Mouse (Mus musculus): ENCODE measurements around the gene Dgkb. TPM values are rescaled to one million over a fixed set of nuclear protein-coding genes. Genes with fewer than 3 reads are reported as not detected.

Dgkb gene
- polyA plus RNA-seq, 1 experiment from 2014 or later: 0.05 TPM

DNA sequence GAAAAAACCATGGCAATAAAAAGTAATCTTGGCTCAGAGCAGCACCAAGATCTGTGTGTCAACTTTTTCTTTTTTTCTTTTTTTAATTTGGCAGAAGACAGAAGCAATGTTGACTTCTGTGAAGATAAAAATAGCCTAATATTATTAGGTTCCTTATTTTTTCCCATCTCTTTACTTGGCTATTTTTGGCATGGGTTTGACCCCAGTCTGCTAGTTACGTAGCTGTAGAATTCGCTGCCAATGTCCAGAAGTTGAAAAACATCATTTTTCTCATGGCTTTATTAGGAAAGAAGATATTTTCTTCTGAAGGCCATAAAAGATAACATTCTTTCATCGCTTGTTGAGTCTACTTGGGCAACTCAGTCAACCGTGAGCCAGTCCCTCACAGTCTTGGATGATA lies 200.1 kb downstream of the Dgkb start:
- H3K4me3 ChIP-seq (replicated peaks): no peak overlapping the region
- 63% methylated on average over 4 of the region's 4 CpGs for whole genome bisulfite sequencing (ENCODE audit: insufficient replicate concordance)
- no peak overlapping the region for H3K9ac ChIP-seq
- no peak overlapping the region for H3K27ac ChIP-seq
- ATAC-seq (ENCODE audit: low read depth): no peak
- no peaks in the 10 kb centered on the region for H3K9me3 ChIP-seq (replicated peaks)
- no peaks in the 10 kb centered on the region for H3K36me3 ChIP-seq
- H3K27me3 ChIP-seq: no peaks in the 10 kb centered on the region
- no peaks in the 10 kb centered on the region for H3K4me1 ChIP-seq (replicated peaks)
- no peak overlapping the region for H3K4me2 ChIP-seq
- no peak for DNase-seq

DNA sequence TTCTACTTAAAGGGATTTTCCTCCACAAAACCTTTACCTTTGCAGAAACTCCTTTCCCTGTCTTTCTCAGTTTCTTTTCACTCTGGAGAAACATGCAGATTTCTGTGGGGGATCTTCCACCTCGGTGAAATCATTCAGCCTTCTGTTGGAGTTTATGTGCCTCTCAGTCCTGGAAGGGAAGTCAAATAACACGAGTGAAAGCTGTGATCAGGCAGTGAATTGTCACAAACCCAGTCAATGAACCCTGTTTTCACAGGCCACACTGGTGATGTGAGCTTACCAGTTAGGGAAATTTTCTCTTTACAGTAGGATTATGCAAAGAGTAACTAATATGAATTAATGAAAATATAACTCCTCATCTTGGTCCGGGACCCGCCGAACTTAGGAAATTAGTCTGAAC lies 229.7 kb downstream of the Dgkb start:
- H3K36me3 ChIP-seq: no peaks in the 10 kb centered on the region
- no peak overlapping the region for H3K27ac ChIP-seq
- ATAC-seq (ENCODE audit: low read depth) (no peak), DNase-seq (no peak)
- no peaks in the 10 kb centered on the region for H3K9me3 ChIP-seq (replicated peaks)
- H3K9ac ChIP-seq: no peak overlapping the region
- 69% methylated on average over 5 of the region's 5 CpGs for WGBS (ENCODE audit: insufficient replicate concordance)
- no peak overlapping the region for H3K4me2 ChIP-seq
- H3K4me3 ChIP-seq (replicated peaks): no peak overlapping the region
- no peaks in the 10 kb centered on the region for H3K27me3 ChIP-seq
- no peaks in the 10 kb centered on the region for H3K4me1 ChIP-seq (replicated peaks)

DNA sequence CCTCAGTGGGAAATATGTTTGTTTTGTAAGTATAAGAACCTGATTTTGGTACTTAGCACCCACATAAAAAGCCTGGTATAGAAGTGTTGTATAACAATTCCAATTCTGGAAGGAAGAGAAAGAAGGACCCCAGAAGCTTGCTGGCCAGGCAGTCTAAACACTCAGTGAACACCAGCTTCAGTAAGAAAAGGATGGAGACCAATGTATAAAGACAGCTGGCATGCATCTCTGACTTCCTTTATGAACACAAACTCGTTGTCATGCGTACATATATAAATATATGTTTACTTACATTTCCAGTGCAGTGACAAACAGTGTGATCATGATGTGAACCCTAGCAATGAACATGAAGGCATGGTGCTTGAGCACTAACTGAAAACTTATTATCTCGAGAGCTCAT lies 270.7 kb downstream of the Dgkb start:
- no peaks in the 10 kb centered on the region for H3K36me3 ChIP-seq
- no peak overlapping the region for H3K4me2 ChIP-seq
- H3K4me1 ChIP-seq (replicated peaks): no peaks in the 10 kb centered on the region
- no peak for DNase-seq
- no peaks in the 10 kb centered on the region for H3K27me3 ChIP-seq
- no peak overlapping the region for H3K27ac ChIP-seq
- no peaks in the 10 kb centered on the region for H3K9me3 ChIP-seq (replicated peaks)
- 67% methylated on average over 3 of the region's 3 CpGs for WGBS (ENCODE audit: insufficient replicate concordance)
- no peak for ATAC-seq (ENCODE audit: low read depth)
- no peak overlapping the region for H3K9ac ChIP-seq
- no peak overlapping the region for H3K4me3 ChIP-seq (replicated peaks)

DNA sequence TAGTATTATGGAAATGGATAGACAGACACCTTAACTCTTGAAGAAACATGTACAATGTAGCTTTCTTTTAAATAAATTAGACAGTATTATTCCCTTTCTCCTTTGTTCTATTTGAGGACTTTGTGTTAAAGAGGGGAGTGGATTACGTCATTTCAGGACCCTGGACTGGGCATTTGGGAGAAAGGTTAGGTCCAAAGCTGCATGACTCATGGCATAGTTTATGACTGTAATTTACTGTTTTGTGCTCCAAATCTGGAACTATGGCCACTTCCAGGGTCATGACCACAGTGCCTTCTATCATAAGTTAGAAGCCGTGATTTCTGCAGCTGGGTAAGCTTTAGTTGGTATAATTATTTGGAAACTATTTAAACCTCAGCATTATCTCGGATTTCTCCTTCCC lies 294.4 kb downstream of the Dgkb start:
- Histone ChIP-seq H3K27me3 (no peaks in the 10 kb centered on the region), H3K4me3 (replicated peaks) (no peak overlapping the region), H3K4me2 (no peak overlapping the region), H3K9ac (no peak overlapping the region), H3K9me3 (replicated peaks) (no peaks in the 10 kb centered on the region), H3K27ac (no peak overlapping the region), H3K36me3 (no peaks in the 10 kb centered on the region), H3K4me1 (replicated peaks) (no peaks in the 10 kb centered on the region)
- WGBS (ENCODE audit: insufficient replicate concordance): 58% methylated on average over 3 of the region's 3 CpGs
- DNase-seq (no peak), ATAC-seq (ENCODE audit: low read depth) (no peak)

DNA sequence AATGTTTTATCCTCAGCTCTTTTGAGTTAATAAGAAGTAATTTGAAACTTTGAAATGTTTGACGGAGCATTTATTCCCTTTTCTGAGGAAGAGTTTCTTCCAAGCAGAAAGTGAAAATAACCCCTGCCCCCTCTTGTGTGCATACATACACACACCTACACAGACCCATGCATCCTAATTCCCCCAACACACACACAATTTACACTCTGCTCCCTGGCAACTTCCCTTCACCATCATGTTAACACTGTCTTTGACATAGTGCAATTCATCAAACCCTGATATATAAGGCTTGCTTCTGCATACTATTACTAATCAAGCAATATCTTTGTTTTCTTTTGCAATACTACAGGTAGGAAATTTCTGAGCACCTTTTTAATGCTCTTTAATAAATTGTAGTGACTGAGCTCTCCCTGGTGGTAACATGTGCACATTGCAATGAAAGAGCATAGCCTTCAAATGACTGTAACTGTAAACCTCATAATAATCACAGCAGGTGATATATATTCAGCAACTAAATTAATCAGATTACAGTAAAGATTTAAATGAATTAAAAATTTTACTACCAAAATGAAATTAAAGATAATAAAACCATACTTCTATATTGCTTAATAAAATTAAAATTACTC lies 297.6 kb downstream of the Dgkb start:
- no peak for ATAC-seq (ENCODE audit: low read depth)
- DNase-seq: no peak

DNA sequence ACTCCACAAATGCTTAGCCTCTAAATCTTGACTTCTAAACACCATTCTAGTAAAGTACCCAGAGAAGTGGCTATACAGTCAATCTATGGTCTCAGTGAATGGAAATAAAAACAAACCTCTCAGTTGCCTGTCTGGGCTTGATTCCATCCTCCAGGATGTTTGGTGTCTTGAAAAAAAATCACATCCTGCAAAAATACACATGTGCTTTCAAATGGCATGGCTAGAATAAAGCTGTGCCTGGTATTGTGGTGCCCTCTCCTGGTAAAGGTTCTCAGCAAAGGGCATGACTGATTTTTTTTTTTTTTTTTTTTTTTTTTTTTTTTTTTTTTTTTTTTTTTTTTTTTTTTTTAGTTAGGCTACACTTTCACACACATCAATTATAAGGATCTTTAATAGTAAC lies 306.0 kb downstream of the Dgkb start:
- no peak for DNase-seq
- Histone ChIP-seq H3K9me3 (replicated peaks) (no peaks in the 10 kb centered on the region), H3K27me3 (no peaks in the 10 kb centered on the region), H3K4me1 (replicated peaks) (no peaks in the 10 kb centered on the region), H3K36me3 (no peaks in the 10 kb centered on the region), H3K9ac (no peak overlapping the region), H3K27ac (no peak overlapping the region), H3K4me2 (no peak overlapping the region), H3K4me3 (replicated peaks) (no peak overlapping the region)
- no peak for ATAC-seq (ENCODE audit: low read depth)

More for the DNA sequence above, 297.6 kb downstream of the Dgkb start:
- no peak overlapping the region for H3K27ac ChIP-seq
- WGBS (ENCODE audit: insufficient replicate concordance): 61% methylated on average over 1 of the region's 1 CpGs
- no peaks in the 10 kb centered on the region for H3K4me1 ChIP-seq (replicated peaks)
- no peaks in the 10 kb centered on the region for H3K27me3 ChIP-seq
- no peak overlapping the region for H3K4me2 ChIP-seq
- H3K9me3 ChIP-seq (replicated peaks): no peaks in the 10 kb centered on the region
- H3K9ac ChIP-seq: no peak overlapping the region
- no peak overlapping the region for H3K4me3 ChIP-seq (replicated peaks)
- H3K36me3 ChIP-seq: no peaks in the 10 kb centered on the region

DNA sequence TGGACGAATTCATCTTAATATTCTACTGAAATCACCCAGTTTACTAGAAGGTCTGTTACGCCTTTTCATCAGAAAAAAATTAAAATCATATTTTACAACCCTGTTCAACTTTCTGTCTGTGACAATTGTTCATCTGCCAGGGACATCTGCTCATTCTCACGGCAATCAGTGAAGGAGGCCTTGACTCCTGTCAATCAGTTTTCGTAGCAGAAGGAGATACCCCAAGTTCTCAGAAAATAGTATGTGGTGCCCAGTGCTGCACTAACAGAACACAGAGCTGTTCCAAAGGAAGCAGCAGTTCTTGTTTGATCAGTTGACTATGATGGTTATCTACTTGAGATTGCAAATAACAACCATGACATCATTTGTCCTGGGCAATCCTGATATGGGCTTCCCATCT lies 307.8 kb downstream of the Dgkb start:
- WGBS (ENCODE audit: insufficient replicate concordance): 54% methylated on average over 4 of the region's 4 CpGs
- DNase-seq: no peak

DNA sequence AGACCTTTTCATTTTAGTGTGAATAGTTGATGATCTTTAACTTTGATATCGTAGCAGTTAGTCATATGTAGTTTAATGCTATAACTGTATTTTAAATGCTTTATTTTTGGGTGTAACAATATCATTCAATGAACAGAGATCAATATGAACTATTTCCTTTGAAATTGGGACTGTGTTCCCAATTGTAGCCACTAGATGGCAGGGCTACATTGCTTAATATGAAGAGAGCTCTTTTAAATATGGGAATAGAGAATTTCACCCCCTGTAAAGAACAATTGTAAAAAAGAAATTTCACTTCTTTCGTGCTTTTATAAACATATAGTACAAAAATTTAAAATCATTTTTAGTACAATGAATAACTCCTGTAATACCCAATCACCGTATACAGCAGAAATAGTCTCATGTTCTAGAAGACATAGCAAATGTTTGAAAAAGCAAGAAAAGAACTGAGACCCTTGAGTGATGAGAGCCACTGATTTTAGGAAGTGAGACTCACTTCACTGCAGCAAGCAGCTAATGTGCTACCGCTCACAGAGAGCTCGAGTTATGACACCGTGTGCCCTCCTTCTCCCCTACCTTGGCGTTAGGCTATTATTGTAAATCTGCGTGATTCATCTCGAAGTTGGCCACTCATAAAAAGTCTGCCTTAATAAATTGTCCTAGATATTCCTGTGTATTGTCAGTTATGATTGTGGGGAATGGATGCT lies 312.8 kb downstream of the Dgkb start:
- Histone ChIP-seq H3K27me3 (no peaks in the 10 kb centered on the region), H3K36me3 (no peaks in the 10 kb centered on the region), H3K4me2 (no peak overlapping the region), H3K9me3 (replicated peaks) (no peaks in the 10 kb centered on the region), H3K4me3 (replicated peaks) (no peak overlapping the region), H3K9ac (no peak overlapping the region), H3K4me1 (replicated peaks) (no peaks in the 10 kb centered on the region), H3K27ac (no peak overlapping the region)
- DNase-seq (no peak), ATAC-seq (ENCODE audit: low read depth) (no peak)
- 57% methylated on average over 9 of the region's 9 CpGs for WGBS (ENCODE audit: insufficient replicate concordance)

More for the DNA sequence above, 307.8 kb downstream of the Dgkb start:
- Histone ChIP-seq H3K27ac (no peak overlapping the region), H3K4me3 (replicated peaks) (no peak overlapping the region), H3K4me2 (no peak overlapping the region), H3K9me3 (replicated peaks) (no peaks in the 10 kb centered on the region), H3K4me1 (replicated peaks) (no peaks in the 10 kb centered on the region), H3K27me3 (no peaks in the 10 kb centered on the region), H3K9ac (no peak overlapping the region), H3K36me3 (no peaks in the 10 kb centered on the region)
- no peak for ATAC-seq (ENCODE audit: low read depth)

DNA sequence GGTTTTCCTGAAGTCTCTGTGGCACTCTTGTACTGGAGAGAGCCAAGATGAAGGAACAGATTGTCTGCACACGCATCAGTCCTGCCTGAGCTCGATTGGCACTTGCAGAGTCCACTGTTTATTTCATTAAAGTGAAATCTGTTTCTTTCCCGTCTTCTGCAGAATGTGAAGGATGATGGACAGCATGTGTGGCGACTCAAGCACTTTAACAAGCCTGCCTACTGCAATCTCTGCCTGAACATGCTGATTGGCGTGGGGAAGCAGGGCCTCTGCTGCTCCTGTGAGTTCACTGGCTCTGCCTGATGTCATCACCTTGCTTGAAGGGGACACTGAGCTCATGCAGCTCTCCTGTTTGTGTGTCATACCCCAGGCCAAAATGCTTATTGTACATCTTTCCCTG lies 318.9 kb downstream of the Dgkb start:
- ATAC-seq (ENCODE audit: low read depth) (no peak), DNase-seq (no peak)
- H3K4me2 ChIP-seq: no peak overlapping the region
- no peaks in the 10 kb centered on the region for H3K9me3 ChIP-seq (replicated peaks)
- no peak overlapping the region for H3K27ac ChIP-seq
- no peak overlapping the region for H3K9ac ChIP-seq
- no peaks in the 10 kb centered on the region for H3K36me3 ChIP-seq
- 51% methylated on average over 5 of the region's 5 CpGs for WGBS (ENCODE audit: insufficient replicate concordance)
- H3K4me1 ChIP-seq (replicated peaks): no peaks in the 10 kb centered on the region
- H3K27me3 ChIP-seq: no peaks in the 10 kb centered on the region
- H3K4me3 ChIP-seq (replicated peaks): no peak overlapping the region

DNA sequence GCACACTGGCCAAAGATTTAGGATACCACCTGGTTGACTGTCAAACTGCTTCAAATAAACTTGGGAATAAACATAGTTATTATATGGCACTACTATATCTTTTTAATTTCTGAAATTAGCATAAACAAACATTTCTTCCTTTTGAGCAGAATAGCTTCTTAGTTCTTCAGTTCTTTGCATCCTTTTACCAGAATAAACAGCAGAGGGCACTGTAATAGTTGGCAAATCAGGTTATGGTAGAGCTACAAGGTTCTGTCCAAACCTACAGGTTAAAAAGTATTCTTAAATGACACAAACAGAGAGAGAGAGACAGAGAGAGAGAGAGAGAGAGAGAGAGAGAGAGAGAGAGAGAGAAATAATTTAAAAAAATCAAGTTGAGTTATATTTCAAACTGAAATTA lies 322.5 kb downstream of the Dgkb start:
- Histone ChIP-seq H3K27ac (no peak overlapping the region), H3K27me3 (no peaks in the 10 kb centered on the region), H3K9ac (no peak overlapping the region), H3K4me2 (no peak overlapping the region), H3K9me3 (replicated peaks) (no peaks in the 10 kb centered on the region), H3K36me3 (no peaks in the 10 kb centered on the region), H3K4me3 (replicated peaks) (no peak overlapping the region), H3K4me1 (replicated peaks) (no peaks in the 10 kb centered on the region)
- DNase-seq (no peak), ATAC-seq (ENCODE audit: low read depth) (no peak)

DNA sequence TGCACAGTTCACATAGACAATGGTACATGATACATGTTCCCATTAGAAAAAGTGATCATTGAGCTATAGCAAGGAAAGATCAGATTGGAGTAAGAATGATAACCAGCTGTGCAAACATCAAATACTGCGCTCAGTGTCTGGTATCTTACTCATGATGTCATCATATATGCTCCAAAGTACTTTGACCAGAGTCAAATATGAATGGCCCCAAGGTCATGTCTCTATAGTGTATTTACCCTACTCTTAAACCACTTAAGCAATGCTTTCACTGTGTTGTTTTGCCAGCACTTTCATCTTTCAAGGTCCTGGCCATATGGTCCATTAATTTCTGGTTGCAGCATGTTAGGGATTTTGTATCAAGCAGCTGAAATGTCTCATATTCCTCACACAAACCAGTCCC lies 415.1 kb downstream of the Dgkb start:
- no peak for ATAC-seq (ENCODE audit: low read depth)

DNA sequence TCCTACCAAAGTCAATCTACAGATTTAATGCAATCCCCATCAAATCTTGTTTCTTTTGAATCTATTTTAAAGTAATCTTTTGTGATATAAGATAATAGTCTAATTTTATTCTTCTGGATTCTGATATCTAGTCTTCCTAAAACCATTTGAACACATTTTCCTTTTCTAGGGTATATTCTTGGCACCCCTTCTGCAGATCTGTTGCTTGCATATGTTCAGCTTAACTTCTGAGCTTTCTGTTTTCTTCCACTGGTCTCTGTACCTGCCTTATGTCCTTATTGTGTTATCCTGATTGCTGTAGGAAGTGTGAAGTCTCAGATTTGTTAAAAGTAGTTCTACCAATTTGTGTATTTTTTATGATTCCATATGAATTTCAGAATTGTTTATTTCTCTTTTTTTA lies 451.3 kb downstream of the Dgkb start:
- Histone ChIP-seq H3K9me3 (replicated peaks) (no peaks in the 10 kb centered on the region), H3K27me3 (no peaks in the 10 kb centered on the region), H3K36me3 (no peaks in the 10 kb centered on the region), H3K9ac (no peak overlapping the region), H3K4me1 (replicated peaks) (no peaks in the 10 kb centered on the region), H3K4me3 (replicated peaks) (no peak overlapping the region), H3K4me2 (no peak overlapping the region), H3K27ac (no peak overlapping the region)
- no peak for ATAC-seq (ENCODE audit: low read depth)
- DNase-seq: no peak

More for the DNA sequence above, 415.1 kb downstream of the Dgkb start:
- no peak for DNase-seq
- H3K36me3 ChIP-seq: no peaks in the 10 kb centered on the region
- H3K27ac ChIP-seq: no peak overlapping the region
- no peak overlapping the region for H3K4me3 ChIP-seq (replicated peaks)
- no peaks in the 10 kb centered on the region for H3K27me3 ChIP-seq
- no peaks in the 10 kb centered on the region for H3K9me3 ChIP-seq (replicated peaks)
- no peak overlapping the region for H3K9ac ChIP-seq
- no peak overlapping the region for H3K4me2 ChIP-seq
- no peaks in the 10 kb centered on the region for H3K4me1 ChIP-seq (replicated peaks)
- WGBS (ENCODE audit: insufficient replicate concordance): 60% methylated on average over 1 of the region's 1 CpGs
